Mouse (Mus musculus): Measurements from ENCODE around the gene Mchr1. TPM values are rescaled to one million over a fixed set of nuclear protein-coding genes. Genes with fewer than 3 reads are reported as not detected.

Mchr1 gene
- polyA plus RNA-seq, 1 experiment from 2014 or later: 1.7 TPM

GRCm38 (mm10) chr15:81195447-81195846 lies 39.9 kb upstream of the Mchr1 start:
- H3K27ac ChIP-seq (ENCODE audit: low read length): no peak overlapping the region
- H3K27me3 ChIP-seq (ENCODE audit: control insufficient read depth, insufficient read depth, low read length): no peaks in the 10 kb centered on the region
- no peaks in the 10 kb centered on the region for H3K36me3 ChIP-seq (ENCODE audit: control insufficient read depth, insufficient read depth, low read length)
- H3K4me2 ChIP-seq (ENCODE audit: low read depth, low read length): no peak overlapping the region
- H3K4me1 ChIP-seq (ENCODE audit: control insufficient read depth, insufficient read depth, low read length): no peaks in the 10 kb centered on the region
- H3K9ac ChIP-seq (ENCODE audit: low read length): no peak overlapping the region
- H3K4me3 ChIP-seq (replicated peaks; ENCODE audit: low read length): no peak overlapping the region
- 0 out of 2 replicates have a peak, but pooled peaks cover 8% of the 10 kb centered on the region for H3K9me3 ChIP-seq (replicated peaks; ENCODE audit: control insufficient read depth, low read length)
- ATAC-seq (ENCODE audit: insufficient read depth, low FRiP score): no peak
- WGBS: 49% methylated on average over 4 of the region's 4 CpGs

- peak; percentile 88 for ATAC-seq (ENCODE audit: insufficient read depth, low FRiP score)
Measured at GRCm38 (mm10) chr15:81197197-81197596, 38.1 kb upstream of the Mchr1 start.

GRCm38 (mm10) chr15:81198447-81198846 lies 36.9 kb upstream of the Mchr1 start:
- no peak overlapping the region for H3K27ac ChIP-seq (ENCODE audit: low read length)
- no peaks in the 10 kb centered on the region for H3K27me3 ChIP-seq (ENCODE audit: control insufficient read depth, insufficient read depth, low read length)
- no peaks in the 10 kb centered on the region for H3K36me3 ChIP-seq (ENCODE audit: control insufficient read depth, insufficient read depth, low read length)
- 0 out of 2 replicates have a peak, but pooled peaks cover 8% of the 10 kb centered on the region for H3K9me3 ChIP-seq (replicated peaks; ENCODE audit: control insufficient read depth, low read length)
- ATAC-seq (ENCODE audit: insufficient read depth, low FRiP score): no peak
- H3K9ac ChIP-seq (ENCODE audit: low read length): no peak overlapping the region
- H3K4me1 ChIP-seq (ENCODE audit: control insufficient read depth, insufficient read depth, low read length): no peaks in the 10 kb centered on the region
- no peak overlapping the region for H3K4me3 ChIP-seq (replicated peaks; ENCODE audit: low read length)
- no peak overlapping the region for H3K4me2 ChIP-seq (ENCODE audit: low read depth, low read length)
- WGBS: 91% methylated on average over 5 of the region's 5 CpGs

More at GRCm38 (mm10) chr15:81197197-81197596, 38.1 kb upstream of the Mchr1 start:
- no peaks in the 10 kb centered on the region for H3K4me1 ChIP-seq (ENCODE audit: control insufficient read depth, insufficient read depth, low read length)
- no peaks in the 10 kb centered on the region for H3K27me3 ChIP-seq (ENCODE audit: control insufficient read depth, insufficient read depth, low read length)
- no peak overlapping the region for H3K9ac ChIP-seq (ENCODE audit: low read length)
- H3K27ac ChIP-seq (ENCODE audit: low read length): no peak overlapping the region
- WGBS: 52% methylated on average over 10 of the region's 10 CpGs
- 0 out of 2 replicates have a peak, but pooled peaks cover 8% of the 10 kb centered on the region for H3K9me3 ChIP-seq (replicated peaks; ENCODE audit: control insufficient read depth, low read length)
- H3K36me3 ChIP-seq (ENCODE audit: control insufficient read depth, insufficient read depth, low read length): no peaks in the 10 kb centered on the region
- H3K4me3 ChIP-seq (replicated peaks; ENCODE audit: low read length): no peak overlapping the region
- H3K4me2 ChIP-seq (ENCODE audit: low read depth, low read length): no peak overlapping the region

- H3K27ac ChIP-seq (ENCODE audit: low read length): no peak overlapping the region
- WGBS: 19% methylated on average over 4 of the region's 4 CpGs
- 0 out of 2 replicates have a peak, but pooled peaks cover 8% of the 10 kb centered on the region for H3K9me3 ChIP-seq (replicated peaks; ENCODE audit: control insufficient read depth, low read length)
- no peak overlapping the region for H3K4me3 ChIP-seq (replicated peaks; ENCODE audit: low read length)
- H3K4me1 ChIP-seq (ENCODE audit: control insufficient read depth, insufficient read depth, low read length): no peaks in the 10 kb centered on the region
- no peaks in the 10 kb centered on the region for H3K27me3 ChIP-seq (ENCODE audit: control insufficient read depth, insufficient read depth, low read length)
- H3K36me3 ChIP-seq (ENCODE audit: control insufficient read depth, insufficient read depth, low read length): no peaks in the 10 kb centered on the region
- no peak for ATAC-seq (ENCODE audit: insufficient read depth, low FRiP score)
- H3K9ac ChIP-seq (ENCODE audit: low read length): no peak overlapping the region
- no peak overlapping the region for H3K4me2 ChIP-seq (ENCODE audit: low read depth, low read length)
Measured at GRCm38 (mm10) chr15:81199372-81199959, 35.8 kb upstream of the Mchr1 start.

- Histone ChIP-seq H3K9ac (ENCODE audit: low read length) (no peak overlapping the region), H3K4me2 (ENCODE audit: low read depth, low read length) (no peak overlapping the region), H3K36me3 (ENCODE audit: control insufficient read depth, insufficient read depth, low read length) (no peaks in the 10 kb centered on the region), H3K27ac (ENCODE audit: low read length) (no peak overlapping the region), H3K4me1 (ENCODE audit: control insufficient read depth, insufficient read depth, low read length) (no peaks in the 10 kb centered on the region), H3K9me3 (replicated peaks; ENCODE audit: control insufficient read depth, low read length) (0 out of 2 replicates have a peak, but pooled peaks cover 8% of the 10 kb centered on the region), H3K4me3 (replicated peaks; ENCODE audit: low read length) (no peak overlapping the region), H3K27me3 (ENCODE audit: control insufficient read depth, insufficient read depth, low read length) (no peaks in the 10 kb centered on the region)
- ATAC-seq (ENCODE audit: insufficient read depth, low FRiP score): no peak
- WGBS: 90% methylated on average over 5 of the region's 5 CpGs
Measured at GRCm38 (mm10) chr15:81202462-81202861, 32.8 kb upstream of the Mchr1 start.

GRCm38 (mm10) chr15:81210496-81210895 lies 24.8 kb upstream of the Mchr1 start:
- H3K27me3 ChIP-seq (ENCODE audit: control insufficient read depth, insufficient read depth, low read length): no peaks in the 10 kb centered on the region
- 67% methylated on average over 5 of the region's 5 CpGs for WGBS
- no peak for ATAC-seq (ENCODE audit: insufficient read depth, low FRiP score)
- H3K27ac ChIP-seq (ENCODE audit: low read length): no peak overlapping the region
- 0 out of 2 replicates have a peak, but pooled peaks cover 8% of the 10 kb centered on the region for H3K4me1 ChIP-seq (ENCODE audit: control insufficient read depth, insufficient read depth, low read length)
- no peaks in the 10 kb centered on the region for H3K36me3 ChIP-seq (ENCODE audit: control insufficient read depth, insufficient read depth, low read length)
- no peaks in the 10 kb centered on the region for H3K9me3 ChIP-seq (replicated peaks; ENCODE audit: control insufficient read depth, low read length)
- H3K4me2 ChIP-seq (ENCODE audit: low read depth, low read length): no peak overlapping the region
- no peak overlapping the region for H3K4me3 ChIP-seq (replicated peaks; ENCODE audit: low read length)
- H3K9ac ChIP-seq (ENCODE audit: low read length): no peak overlapping the region

GRCm38 (mm10) chr15:81212976-81213375 lies 22.3 kb upstream of the Mchr1 start:
- H3K9ac ChIP-seq (ENCODE audit: low read length): no peak overlapping the region
- 0 out of 2 replicates have a peak, but pooled peaks cover 8% of the 10 kb centered on the region for H3K4me1 ChIP-seq (ENCODE audit: control insufficient read depth, insufficient read depth, low read length)
- WGBS: 39% methylated on average over 15 of the region's 15 CpGs
- H3K4me3 ChIP-seq (replicated peaks; ENCODE audit: low read length): no peak overlapping the region
- H3K27ac ChIP-seq (ENCODE audit: low read length): no peak overlapping the region
- H3K9me3 ChIP-seq (replicated peaks; ENCODE audit: control insufficient read depth, low read length): no peaks in the 10 kb centered on the region
- H3K4me2 ChIP-seq (ENCODE audit: low read depth, low read length): peak overlapping the region; percentile 41
- H3K27me3 ChIP-seq (ENCODE audit: control insufficient read depth, insufficient read depth, low read length): no peaks in the 10 kb centered on the region
- no peaks in the 10 kb centered on the region for H3K36me3 ChIP-seq (ENCODE audit: control insufficient read depth, insufficient read depth, low read length)
- no peak for ATAC-seq (ENCODE audit: insufficient read depth, low FRiP score)

GRCm38 (mm10) chr15:81216906-81217653 lies 18.2 kb upstream of the Mchr1 start:
- no peaks in the 10 kb centered on the region for H3K27me3 ChIP-seq (ENCODE audit: control insufficient read depth, insufficient read depth, low read length)
- WGBS: 80% methylated on average over 19 of the region's 19 CpGs
- no peaks in the 10 kb centered on the region for H3K36me3 ChIP-seq (ENCODE audit: control insufficient read depth, insufficient read depth, low read length)
- H3K9ac ChIP-seq (ENCODE audit: low read length): no peak overlapping the region
- no peak overlapping the region for H3K4me3 ChIP-seq (replicated peaks; ENCODE audit: low read length)
- 0 out of 2 replicates have a peak, but pooled peaks cover 8% of the 10 kb centered on the region for H3K4me1 ChIP-seq (ENCODE audit: control insufficient read depth, insufficient read depth, low read length)
- H3K27ac ChIP-seq (ENCODE audit: low read length): no peak overlapping the region
- H3K9me3 ChIP-seq (replicated peaks; ENCODE audit: control insufficient read depth, low read length): no peaks in the 10 kb centered on the region
- ATAC-seq (ENCODE audit: insufficient read depth, low FRiP score): no peak
- H3K4me2 ChIP-seq (ENCODE audit: low read depth, low read length): no peak overlapping the region

GRCm38 (mm10) chr15:81219054-81219453 lies 16.2 kb upstream of the Mchr1 start:
- Histone ChIP-seq H3K36me3 (ENCODE audit: control insufficient read depth, insufficient read depth, low read length) (no peaks in the 10 kb centered on the region), H3K27me3 (ENCODE audit: control insufficient read depth, insufficient read depth, low read length) (no peaks in the 10 kb centered on the region), H3K4me1 (ENCODE audit: control insufficient read depth, insufficient read depth, low read length) (no peaks in the 10 kb centered on the region), H3K4me3 (replicated peaks; ENCODE audit: low read length) (no peak overlapping the region), H3K4me2 (ENCODE audit: low read depth, low read length) (no peak overlapping the region), H3K9me3 (replicated peaks; ENCODE audit: control insufficient read depth, low read length) (no peaks in the 10 kb centered on the region), H3K27ac (ENCODE audit: low read length) (no peak overlapping the region), H3K9ac (ENCODE audit: low read length) (no peak overlapping the region)
- no peak for ATAC-seq (ENCODE audit: insufficient read depth, low FRiP score)
- 56% methylated on average over 6 of the region's 6 CpGs for WGBS
